Mouse (Mus musculus): ENCODE results near the gene Cxcr5. TPM values are rescaled to one million over a fixed set of nuclear protein-coding genes. Genes with fewer than 3 reads are reported as not detected.
A peak's percentile ranks its signal among the peaks of the same experiment; 100 is the strongest.

The Cxcr5 gene
- polyA plus RNA-seq, 1 experiment from 2014 or later: not detected

- 3% methylated on average over 17 of the region's 17 CpGs for WGBS
- Histone ChIP-seq H3K4me2 (ENCODE audit: low read length) (peak overlapping the region; percentile 77), H3K4me1 (replicated peaks; ENCODE audit: insufficient read depth, low read length) (peaks cover 97% of the 10 kb centered on the region), H3K36me3 (ENCODE audit: insufficient read depth, low read length) (no peaks in the 10 kb centered on the region), H3K9me3 (replicated peaks; ENCODE audit: low read length) (no peaks in the 10 kb centered on the region), H3K27ac (peak overlapping the region; percentile 95), H3K9ac (ENCODE audit: low read depth, low read length) (peak overlapping the region; percentile 38; the same call in 1 of the 2 replicates), H3K27me3 (ENCODE audit: insufficient read depth, low read length) (no peaks in the 10 kb centered on the region), H3K4me3 (replicated peaks; ENCODE audit: low read depth, low read length) (peak overlapping the region; percentile 20)
- TF ChIP-seq CTCF (IDR thresholded peaks at IDR 0.05; ENCODE audit: low read depth): no peak; the same call in 1 of the 2 replicates
- no peak for ATAC-seq (replicated peaks; ENCODE audit: low FRiP score, low read depth)
- DNase-seq (ENCODE audit: low spot score): peak; percentile 62
These were observed 72.0 kb downstream of the Cxcr5 start for GRCm38 (mm10) chr9:44489651-44490085.

GRCm38 (mm10) chr9:44488855-44489381, 72.8 kb downstream of the Cxcr5 start:
- Histone ChIP-seq H3K27ac (peak overlapping the region; percentile 95), H3K4me2 (ENCODE audit: low read length) (peak overlapping the region; percentile 77), H3K27me3 (ENCODE audit: insufficient read depth, low read length) (no peaks in the 10 kb centered on the region), H3K9me3 (replicated peaks; ENCODE audit: low read length) (no peaks in the 10 kb centered on the region), H3K36me3 (ENCODE audit: insufficient read depth, low read length) (no peaks in the 10 kb centered on the region), H3K9ac (ENCODE audit: low read depth, low read length) (peak overlapping the region; percentile 38; the same call in 1 of the 2 replicates), H3K4me3 (replicated peaks; ENCODE audit: low read depth, low read length) (peak overlapping the region; percentile 20), H3K4me1 (replicated peaks; ENCODE audit: insufficient read depth, low read length) (peaks cover 93% of the 10 kb centered on the region)
- WGBS: 2% methylated on average over 5 of the region's 5 CpGs
- TF ChIP-seq CTCF (IDR thresholded peaks at IDR 0.05; ENCODE audit: low read depth): no peak
- DNase-seq (ENCODE audit: low spot score) (peak; percentile 97), ATAC-seq (replicated peaks; ENCODE audit: low FRiP score, low read depth) (peak; percentile 48)

GRCm38 (mm10) chr9:44488416-44488815, 73.3 kb downstream of the Cxcr5 start:
- Histone ChIP-seq H3K9me3 (replicated peaks; ENCODE audit: low read length) (no peaks in the 10 kb centered on the region), H3K27me3 (ENCODE audit: insufficient read depth, low read length) (no peaks in the 10 kb centered on the region), H3K9ac (ENCODE audit: low read depth, low read length) (peak overlapping the region; percentile 38; the same call in 1 of the 2 replicates), H3K36me3 (ENCODE audit: insufficient read depth, low read length) (no peaks in the 10 kb centered on the region), H3K4me1 (replicated peaks; ENCODE audit: insufficient read depth, low read length) (peaks cover 88% of the 10 kb centered on the region), H3K4me3 (replicated peaks; ENCODE audit: low read depth, low read length) (no peak overlapping the region), H3K4me2 (ENCODE audit: low read length) (peak overlapping the region; percentile 77), H3K27ac (peak overlapping the region; percentile 95)
- 11% methylated on average over 8 of the region's 8 CpGs for WGBS
- no peak for DNase-seq (ENCODE audit: low spot score)
- no peak for TF ChIP-seq CTCF (IDR thresholded peaks at IDR 0.05; ENCODE audit: low read depth)
- ATAC-seq (replicated peaks; ENCODE audit: low FRiP score, low read depth): peak; percentile 2; the same call in 1 of the 2 replicates

GRCm38 (mm10) chr9:44487441-44487840, 74.2 kb downstream of the Cxcr5 start:
- Histone ChIP-seq H3K27ac (peak overlapping the region; percentile 95), H3K4me3 (replicated peaks; ENCODE audit: low read depth, low read length) (peak overlapping the region; percentile 96; the same call in 1 of the 2 replicates), H3K9ac (ENCODE audit: low read depth, low read length) (peak overlapping the region; percentile 14), H3K4me1 (replicated peaks; ENCODE audit: insufficient read depth, low read length) (peaks cover 79% of the 10 kb centered on the region), H3K36me3 (ENCODE audit: insufficient read depth, low read length) (no peaks in the 10 kb centered on the region), H3K9me3 (replicated peaks; ENCODE audit: low read length) (no peaks in the 10 kb centered on the region), H3K4me2 (ENCODE audit: low read length) (peak overlapping the region; percentile 77), H3K27me3 (ENCODE audit: insufficient read depth, low read length) (no peaks in the 10 kb centered on the region)
- no peak for TF ChIP-seq CTCF (IDR thresholded peaks at IDR 0.05; ENCODE audit: low read depth)
- DNase-seq (ENCODE audit: low spot score): no peak
- WGBS: 9% methylated on average over 7 of the region's 7 CpGs
- ATAC-seq (replicated peaks; ENCODE audit: low FRiP score, low read depth): no peak

GRCm38 (mm10) chr9:44486741-44487421, 74.8 kb downstream of the Cxcr5 start:
- Histone ChIP-seq H3K27me3 (ENCODE audit: insufficient read depth, low read length) (no peaks in the 10 kb centered on the region), H3K4me3 (replicated peaks; ENCODE audit: low read depth, low read length) (peak overlapping the region; percentile 96), H3K4me2 (ENCODE audit: low read length) (peak overlapping the region; percentile 77), H3K4me1 (replicated peaks; ENCODE audit: insufficient read depth, low read length) (peaks cover 75% of the 10 kb centered on the region), H3K9me3 (replicated peaks; ENCODE audit: low read length) (no peaks in the 10 kb centered on the region), H3K36me3 (ENCODE audit: insufficient read depth, low read length) (no peaks in the 10 kb centered on the region), H3K9ac (ENCODE audit: low read depth, low read length) (peak overlapping the region; percentile 14; the same call in 1 of the 2 replicates), H3K27ac (peak overlapping the region; percentile 95)
- no peak for ATAC-seq (replicated peaks; ENCODE audit: low FRiP score, low read depth)
- 10% methylated on average over 15 of the region's 15 CpGs for WGBS
- no peak for TF ChIP-seq CTCF (IDR thresholded peaks at IDR 0.05; ENCODE audit: low read depth)
- DNase-seq (ENCODE audit: low spot score): no peak

GRCm38 (mm10) chr9:44486335-44486734, 75.3 kb downstream of the Cxcr5 start:
- Histone ChIP-seq H3K36me3 (ENCODE audit: insufficient read depth, low read length) (no peaks in the 10 kb centered on the region), H3K27me3 (ENCODE audit: insufficient read depth, low read length) (no peaks in the 10 kb centered on the region), H3K4me3 (replicated peaks; ENCODE audit: low read depth, low read length) (peak overlapping the region; percentile 96), H3K9ac (ENCODE audit: low read depth, low read length) (peak overlapping the region; percentile 14), H3K4me2 (ENCODE audit: low read length) (peak overlapping the region; percentile 77), H3K9me3 (replicated peaks; ENCODE audit: low read length) (no peaks in the 10 kb centered on the region), H3K27ac (peak overlapping the region; percentile 95), H3K4me1 (replicated peaks; ENCODE audit: insufficient read depth, low read length) (peaks cover 69% of the 10 kb centered on the region)
- WGBS: 16% methylated on average over 3 of the region's 3 CpGs
- ATAC-seq (replicated peaks; ENCODE audit: low FRiP score, low read depth) (no peak), DNase-seq (ENCODE audit: low spot score) (peak; percentile 78)
- TF ChIP-seq CTCF (IDR thresholded peaks at IDR 0.05; ENCODE audit: low read depth): no peak
